Mouse (Mus musculus) urinary bladder, postnatal 14 days (tissue): ENCODE results near the gene Inpp5f.
"Not testable (repeated sequence)": the region's sequence is repeated elsewhere in the genome, so short reads cannot be mapped to it uniquely, and the experiment has no call there.

Experiments
- DNase-seq: peaks from one replicate; pipeline ENCODE4 v3.0.0; 2021; ENCODE audit warnings: low spot score

Gene Inpp5f

GRCm38 (mm10) chr7:128592936-128593241, 18.2 kb upstream of the Inpp5f start:
- no peak for DNase-seq

GRCm38 (mm10) chr7:128596274-128596673, 14.9 kb upstream of the Inpp5f start:
- DNase-seq: no peak

- no peak for DNase-seq
These were observed 12.1 kb upstream of the Inpp5f start for GRCm38 (mm10) chr7:128599072-128599471.

GRCm38 (mm10) chr7:128601826-128602225, 9.3 kb upstream of the Inpp5f start:
- DNase-seq: no peak

DNA sequence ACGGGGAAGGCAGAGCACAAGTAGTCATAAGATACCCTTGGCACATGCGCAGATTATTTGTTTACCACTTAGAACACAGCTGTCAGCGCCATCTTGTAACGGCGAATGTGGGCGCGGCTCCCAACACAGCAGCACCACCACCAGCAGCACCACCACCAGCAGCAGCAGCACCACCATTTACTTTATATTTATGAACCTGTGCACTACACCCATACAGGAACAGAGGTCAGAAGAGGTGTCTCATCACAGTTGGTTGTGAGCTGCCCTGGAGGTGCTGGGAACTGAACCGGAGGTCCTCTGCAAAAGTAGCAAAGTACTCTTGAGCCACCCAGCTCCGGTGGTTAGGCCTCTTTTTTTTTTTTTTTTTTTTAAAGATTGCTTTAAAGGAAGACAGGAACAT, 1.2 kb upstream of the Inpp5f start:
- not testable (repeated sequence) for DNase-seq

DNA sequence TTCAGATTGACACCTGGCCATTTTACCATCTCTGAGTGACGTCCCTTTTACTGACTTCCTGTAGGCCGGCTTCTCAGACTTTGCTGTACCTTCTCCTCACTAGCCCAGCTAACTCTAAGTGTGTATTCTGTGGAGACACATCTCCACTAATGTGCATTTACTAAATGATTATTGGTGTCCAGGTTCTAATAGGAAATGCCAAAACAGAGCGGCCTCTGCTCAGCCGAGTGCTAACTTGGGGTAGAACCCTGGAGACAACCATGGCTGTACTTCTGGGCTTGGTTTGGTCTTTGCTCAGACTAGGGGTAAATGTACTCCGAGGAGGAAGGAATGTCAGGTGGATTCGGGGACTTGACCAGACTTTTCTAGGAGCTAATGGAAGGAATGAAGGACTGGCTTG, 638 bp upstream of the Inpp5f start:
- DNase-seq: no peak

DNA sequence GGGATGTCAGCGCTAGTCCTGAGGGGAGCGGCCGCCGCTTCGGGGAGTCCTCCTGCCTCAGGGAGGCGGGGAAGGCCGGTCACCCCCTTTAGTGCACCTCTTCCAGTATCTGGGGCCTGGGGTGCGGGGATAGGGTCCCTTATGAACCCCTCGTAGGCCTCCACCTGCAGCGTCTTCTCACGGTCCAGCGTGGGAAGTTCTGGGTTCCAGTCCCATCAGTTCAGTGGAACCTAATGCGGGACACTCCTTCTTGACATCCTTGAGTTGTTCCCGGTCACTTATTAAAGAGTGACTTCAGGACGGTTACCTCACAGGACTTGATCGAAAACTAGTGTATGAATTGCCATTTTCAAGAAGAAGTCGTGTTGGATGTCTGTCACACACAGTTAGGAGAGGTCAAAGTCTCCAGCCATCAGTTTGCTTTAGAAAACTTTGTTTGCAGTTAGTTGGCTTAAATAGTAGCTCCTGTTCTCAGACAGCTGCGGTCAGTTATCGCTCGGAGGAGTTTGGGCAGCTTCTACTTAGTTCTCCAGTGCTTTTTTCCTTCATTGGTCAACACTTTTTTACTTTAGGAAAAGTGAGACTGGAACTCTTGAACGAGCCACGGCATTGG, 777 bp downstream of the Inpp5f start:
- DNase-seq: no peak

- no peak for DNase-seq
These were observed 1.5 kb downstream of the Inpp5f start for GRCm38 (mm10) chr7:128612521-128613181.

DNA sequence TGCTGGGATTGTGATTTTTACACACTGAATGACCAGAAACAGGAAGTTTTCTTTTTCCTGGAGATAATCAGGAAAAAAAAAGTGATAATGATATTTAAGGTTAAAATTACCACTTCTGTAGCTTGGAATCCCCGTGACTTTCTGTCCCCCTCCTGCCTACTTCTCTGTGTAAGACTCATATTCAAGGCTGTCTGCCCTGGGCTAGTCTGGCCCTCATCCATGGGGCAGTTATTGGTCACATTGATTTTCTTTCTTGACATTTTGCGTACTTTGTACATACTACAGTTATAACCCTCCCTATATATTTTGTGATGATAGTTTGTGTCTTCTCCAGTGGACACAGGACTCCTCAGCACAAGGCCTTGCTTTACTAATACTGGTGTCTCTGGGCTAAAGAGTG, 2.5 kb downstream of the Inpp5f start:
- DNase-seq: no peak

DNA sequence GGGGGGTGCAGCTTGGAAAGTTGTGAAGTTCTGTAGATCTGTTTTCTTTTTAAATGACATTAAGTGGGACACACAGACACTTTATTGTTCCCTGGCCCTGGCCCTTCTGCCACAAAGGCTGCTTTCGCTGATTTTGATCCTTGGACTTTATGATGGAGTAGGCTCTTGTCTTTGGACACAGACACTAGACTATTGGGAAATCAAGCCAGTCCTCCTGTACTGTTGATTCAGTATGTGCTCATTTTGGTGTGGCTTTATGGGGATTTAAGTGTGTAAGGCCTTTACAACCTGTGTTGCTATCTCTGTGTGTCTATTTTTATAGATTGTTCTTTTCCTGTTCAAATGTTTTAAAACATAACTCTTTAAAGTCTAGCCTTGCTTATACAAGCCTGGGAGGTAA, 6.5 kb downstream of the Inpp5f start:
- DNase-seq: no peak

- no peak for DNase-seq
These were observed 9.1 kb downstream of the Inpp5f start for GRCm38 (mm10) chr7:128620178-128620577.

- peak; percentile 30 for DNase-seq
These were observed 11.3 kb downstream of the Inpp5f start for GRCm38 (mm10) chr7:128622266-128622961.

DNA sequence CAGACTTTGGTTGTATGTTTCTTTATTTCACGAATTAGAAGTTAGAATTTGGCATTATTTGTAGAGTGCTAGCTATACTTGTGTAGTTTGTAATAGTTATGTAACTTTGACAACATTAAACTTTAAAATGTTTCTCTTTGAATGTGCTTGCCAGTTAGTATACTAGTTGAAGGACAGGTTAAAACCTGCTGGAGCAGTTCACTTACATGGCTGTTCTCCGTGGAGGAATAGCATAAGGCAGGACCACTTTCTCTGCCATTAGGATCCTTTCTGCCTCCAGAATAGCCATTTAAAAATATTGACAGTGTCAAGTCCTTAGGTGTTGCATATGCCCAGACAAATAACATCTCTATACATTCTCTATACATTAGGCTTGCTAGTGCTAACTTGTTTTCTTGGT, 11.9 kb downstream of the Inpp5f start:
- DNase-seq: no peak

DNA sequence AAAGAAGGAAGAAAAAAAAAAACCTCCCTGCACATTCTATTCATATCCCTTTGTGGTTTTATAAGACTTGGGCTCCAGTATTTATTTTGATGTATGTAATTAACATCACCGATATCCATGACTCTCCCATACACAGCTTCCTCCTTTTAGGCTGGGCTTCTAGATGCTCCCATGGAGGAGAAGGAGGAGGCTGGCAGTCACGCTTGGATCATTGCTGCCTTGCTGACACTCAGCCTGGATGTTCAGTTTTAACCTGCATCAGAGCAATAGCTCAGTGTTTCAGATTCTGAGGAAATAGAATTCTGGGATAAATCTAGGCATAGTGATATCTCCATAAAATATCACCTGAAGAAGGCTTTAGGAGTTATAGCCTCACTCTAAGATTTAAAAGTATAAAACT, 14.3 kb downstream of the Inpp5f start:
- DNase-seq: no peak

DNA sequence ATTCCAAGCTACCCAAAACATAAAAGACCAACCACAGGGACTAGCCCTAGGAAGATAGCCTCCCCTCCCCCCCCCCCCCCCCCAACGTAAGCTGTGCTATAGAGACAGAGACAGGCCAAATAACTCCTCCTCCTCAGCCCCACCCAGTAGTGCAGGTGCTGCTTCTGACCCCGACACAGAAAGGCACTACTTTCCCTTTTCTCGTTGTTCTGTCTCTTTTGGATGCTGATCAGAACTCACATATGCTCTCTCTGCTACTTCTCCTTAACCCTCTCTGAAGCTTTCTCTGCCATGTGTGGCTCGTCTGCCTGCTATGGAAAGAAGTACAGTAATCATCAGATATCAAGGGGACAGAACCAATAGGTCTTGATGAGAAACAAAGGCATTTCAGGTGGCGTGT, 15.5 kb downstream of the Inpp5f start:
- no peak for DNase-seq

GRCm38 (mm10) chr7:128627251-128627650, 16.1 kb downstream of the Inpp5f start:
- no peak for DNase-seq

GRCm38 (mm10) chr7:128627723-128628122, 16.6 kb downstream of the Inpp5f start:
- no peak for DNase-seq

DNA sequence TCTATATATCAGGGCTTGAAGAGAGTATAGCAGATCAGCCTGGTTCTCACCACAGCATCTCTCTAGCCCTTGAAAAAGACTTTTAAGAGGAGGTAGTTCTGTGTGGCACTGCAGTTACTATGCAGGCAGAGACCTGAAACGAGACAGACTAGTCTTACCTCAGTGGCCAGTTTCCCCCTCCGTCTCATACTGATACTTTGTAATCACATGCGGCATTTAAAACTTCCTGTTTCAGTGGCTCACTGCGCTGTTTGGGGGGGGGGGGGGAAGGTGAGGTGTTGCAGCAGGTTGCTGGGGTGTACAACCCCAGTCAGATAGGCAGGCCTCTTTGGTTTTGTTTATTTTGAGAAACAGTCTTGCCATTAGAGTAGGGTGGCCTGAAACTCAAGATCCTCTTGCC, 22.0 kb downstream of the Inpp5f start:
- no peak for DNase-seq

GRCm38 (mm10) chr7:128639925-128640485, 28.9 kb downstream of the Inpp5f start:
- DNase-seq: no peak

DNA sequence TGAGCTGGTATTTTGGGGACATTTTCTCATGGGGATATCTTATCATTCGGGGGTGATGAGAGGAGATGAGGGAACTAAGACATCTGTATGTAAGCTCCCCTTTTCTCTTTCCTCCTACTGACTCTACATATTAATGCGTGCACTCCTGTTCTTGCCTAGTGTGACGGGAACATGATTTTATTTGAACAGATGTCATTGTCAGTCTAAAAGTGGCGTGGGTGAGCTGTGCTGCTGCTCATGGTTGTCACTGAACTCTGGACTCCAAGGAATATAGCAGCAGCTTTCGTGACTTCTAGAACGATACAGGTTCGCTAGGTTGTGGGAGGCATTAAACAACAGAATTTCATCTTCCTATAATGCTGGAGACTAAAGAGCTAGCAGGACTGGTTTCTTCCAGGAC, 30.4 kb downstream of the Inpp5f start:
- DNase-seq: no peak

GRCm38 (mm10) chr7:128642386-128642785, 31.3 kb downstream of the Inpp5f start:
- no peak for DNase-seq

DNA sequence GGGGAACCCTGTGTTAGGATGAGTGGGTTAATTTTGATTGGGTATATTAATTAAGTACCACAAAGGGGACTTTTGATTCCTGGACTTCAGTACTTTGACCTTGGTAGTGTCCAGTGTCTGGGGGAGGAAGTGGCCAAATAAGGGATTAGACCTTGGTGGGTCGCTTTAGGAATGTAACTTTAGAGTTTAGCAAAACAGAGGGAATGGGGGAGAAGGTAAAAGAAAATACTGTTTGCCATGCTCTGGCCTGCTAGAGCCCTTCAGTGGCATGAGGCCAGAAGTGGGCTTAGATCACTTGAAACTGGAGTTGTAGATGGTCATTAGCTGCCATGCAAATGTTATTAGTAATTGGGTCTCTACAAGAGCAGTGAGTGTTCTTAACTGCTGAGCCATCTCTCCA, 45.8 kb downstream of the Inpp5f start:
- no peak for DNase-seq

GRCm38 (mm10) chr7:128663906-128664305, 52.8 kb downstream of the Inpp5f start:
- no peak for DNase-seq
